Mouse (Mus musculus) heart, embryonic 14.5 days (tissue): ENCODE results near the gene Zfr. TPM values are rescaled to one million over a fixed set of nuclear protein-coding genes. Genes with fewer than 3 reads are reported as not detected.
A peak's percentile ranks its signal among the peaks of the same experiment; 100 is the strongest.

ENCODE experiments used
- ATAC-seq: fragments of 200-750 bp; cut with Nextera tagmentation; 2 replicates; pipeline ENCODE4 v1.8.0; 2017; ENCODE audit warnings: low read depth, moderate TSS enrichment; ENCODE audit not compliant: insufficient number of reproducible peaks, insufficient read depth, low FRiP score
- H3K27ac ChIP-seq, 2 experiments: fragments of 200-500 bp in 1 of 2; fragments of 300-500 bp in 1 of 2; sonication (generic) in 1 of 2; replicated peaks in 1 of 2; 2 replicates each; pipeline ENCODE4 v1.5.1; 2012 to 2014; ENCODE audit warnings: low read depth in 2 of 2, low read length in 2 of 2, control low read depth in 1 of 2, mild to moderate bottlenecking in 1 of 2, mixed read lengths in 1 of 2; ENCODE audit not compliant: control insufficient read depth in 1 of 2, insufficient read depth in 1 of 2
- H3K27me3 ChIP-seq: fragments of 300-500 bp; sonication (generic); 2 replicates; pipeline ENCODE4 v1.6.1; 2014; ENCODE audit warnings: mild to moderate bottlenecking, low read length, control low read depth; ENCODE audit not compliant: control insufficient read depth, insufficient read depth
- H3K36me3 ChIP-seq: fragments of 300-500 bp; sonication (generic); 2 replicates; pipeline ENCODE4 v1.6.1; 2014; ENCODE audit warnings: mild to moderate bottlenecking, control low read depth, low read length, mixed read lengths; ENCODE audit not compliant: control insufficient read depth, insufficient read depth
- H3K4me1 ChIP-seq, 2 experiments: fragments of 200-500 bp in 1 of 2; fragments of 300-500 bp in 1 of 2; sonication (generic) in 1 of 2; 2 replicates each; pipeline ENCODE4 v1.6.1; 2012 to 2014; ENCODE audit warnings: low read length in 2 of 2, control low read depth in 1 of 2, mixed read lengths in 1 of 2; ENCODE audit not compliant: control insufficient read depth in 2 of 2, insufficient read depth in 2 of 2
- H3K4me2 ChIP-seq: fragments of 300-500 bp; sonication (generic); 2 replicates; pipeline ENCODE4 v1.6.1; 2014; ENCODE audit warnings: mild to moderate bottlenecking, low read length
- H3K4me3 ChIP-seq, 2 experiments: fragments of 200-500 bp in 1 of 2; fragments of 300-500 bp in 1 of 2; sonication (generic) in 1 of 2; 2 replicates each; pipeline ENCODE4 v1.5.1; 2012 to 2014; ENCODE audit warnings: low read length in 2 of 2, mild to moderate bottlenecking in 2 of 2, control low read depth in 1 of 2, low read depth in 1 of 2, moderate library complexity in 1 of 2; ENCODE audit not compliant: control insufficient read depth in 1 of 2, insufficient read depth in 1 of 2
- H3K9ac ChIP-seq: fragments of 300-500 bp; sonication (generic); 2 replicates; pipeline ENCODE4 v1.6.1; 2014; ENCODE audit warnings: mild to moderate bottlenecking, low read length
- H3K9me3 ChIP-seq: fragments of 300-500 bp; sonication (generic); 2 replicates; pipeline ENCODE4 v1.6.1; 2016; ENCODE audit warnings: low read length, control low read depth; ENCODE audit not compliant: control insufficient read depth
- WGBS: fragments of 180-500 bp; shearing (Covaris S2); extraction: QIAGEN DNeasy Blood & Tissue Kit; methylation state at CpG from one replicate; pipeline ENCODE4 v1.1.7; 2014; 5-methylcytosine and 5-hydroxymethylcytosine counted together
- polyA plus RNA-seq: library from polyadenylated mRNA; unstranded; fragments of >200 nt; fragmentation: Nextera tagmentation; extraction: Ambion mirVana; gene quantifications from 2 replicates; pipeline ENCODE4 v1.2.1, GENCODE M21; 2014

Gene Zfr
- polyA plus RNA-seq = 136 and 142 TPM in 2 replicates

DNA sequence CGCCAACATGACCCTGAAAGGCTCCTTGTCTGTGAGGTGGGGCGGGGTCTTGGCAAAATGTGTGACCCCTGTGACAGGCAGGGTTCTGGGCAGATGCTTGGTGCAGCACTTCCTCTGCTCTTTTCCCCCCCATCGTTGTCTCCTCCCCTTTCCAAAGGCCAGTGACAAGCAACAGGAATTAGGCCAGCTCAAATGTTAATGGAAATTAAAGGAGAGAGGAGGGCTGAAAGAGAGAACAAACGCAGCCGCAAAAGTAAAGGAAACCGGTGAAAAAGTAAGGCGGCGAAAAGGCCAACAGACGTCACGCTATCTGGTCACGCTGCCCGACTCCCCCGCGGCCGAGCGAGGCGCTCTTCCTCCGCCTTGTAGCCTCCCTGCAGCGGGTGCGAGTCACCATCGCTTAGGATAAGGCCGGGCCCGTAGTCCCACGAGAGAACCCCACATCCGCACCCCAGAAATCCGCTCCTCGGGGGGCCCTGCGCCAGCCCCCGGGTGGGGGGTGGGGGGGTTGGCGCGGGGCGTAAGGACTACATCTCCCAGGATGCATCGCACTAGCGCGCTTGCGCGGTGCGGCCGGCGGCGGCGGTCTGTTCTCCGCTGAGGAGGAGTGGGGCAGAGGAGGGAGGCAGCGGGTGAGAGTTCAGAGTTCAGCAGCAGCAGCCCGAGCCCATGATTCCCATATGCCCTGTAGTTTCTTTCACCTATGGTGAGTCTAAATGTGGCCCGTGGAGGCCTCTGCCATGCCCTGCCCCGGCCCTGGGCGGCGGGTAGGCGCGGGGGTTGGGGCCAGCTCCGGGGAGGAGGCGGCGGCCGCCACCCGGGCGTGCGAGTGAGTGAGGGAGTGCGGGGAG is at the start of gene Zfr:
Zfr (plus strand) TSS at position 590 of the 851 bp plus-strand sequence.
- Histone ChIP-seq H3K36me3 (peaks cover 16% of the 10 kb centered on the region), H3K9me3 (no peaks in the 10 kb centered on the region), H3K27ac (peak within 1 kb of the TSS; percentile 95 to 98), H3K9ac (peak within 1 kb of the TSS; percentile 100), H3K4me3 (peak within 1 kb of the TSS; percentile 99 to 100), H3K4me2 (peak within 1 kb of the TSS; percentile 90), H3K27me3 (no peaks in the 10 kb centered on the region), H3K4me1 (peaks cover 10 to 24% of the 10 kb centered on the region in 2 experiments)
- ATAC-seq = peak; percentile 89
- WGBS = under 1% methylated on average over 54 of the region's 59 CpGs

DNA sequence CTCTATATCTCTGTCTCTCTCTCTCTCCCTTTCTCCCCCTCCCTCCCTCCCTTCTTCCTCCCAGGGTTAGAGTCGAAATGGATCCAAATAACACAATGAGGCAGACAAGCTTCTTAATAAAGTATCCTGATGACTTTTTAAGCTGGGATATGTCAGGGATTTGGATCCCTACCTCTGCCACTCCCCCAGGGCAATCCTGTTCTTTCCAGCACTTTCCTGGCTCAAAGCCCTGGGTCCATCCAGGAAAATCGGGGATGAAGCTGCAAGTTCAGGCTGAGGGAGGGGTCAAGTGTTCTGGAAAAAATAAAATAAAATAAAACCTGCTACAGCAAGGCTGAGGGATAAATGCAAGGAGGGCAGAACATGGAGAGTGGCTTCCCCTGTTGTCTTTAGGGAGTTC is 49.7 kb upstream of the Zfr start:
- WGBS = 39% methylated on average over 2 of the region's 2 CpGs
- no peak overlapping the region for H3K4me2 ChIP-seq

DNA sequence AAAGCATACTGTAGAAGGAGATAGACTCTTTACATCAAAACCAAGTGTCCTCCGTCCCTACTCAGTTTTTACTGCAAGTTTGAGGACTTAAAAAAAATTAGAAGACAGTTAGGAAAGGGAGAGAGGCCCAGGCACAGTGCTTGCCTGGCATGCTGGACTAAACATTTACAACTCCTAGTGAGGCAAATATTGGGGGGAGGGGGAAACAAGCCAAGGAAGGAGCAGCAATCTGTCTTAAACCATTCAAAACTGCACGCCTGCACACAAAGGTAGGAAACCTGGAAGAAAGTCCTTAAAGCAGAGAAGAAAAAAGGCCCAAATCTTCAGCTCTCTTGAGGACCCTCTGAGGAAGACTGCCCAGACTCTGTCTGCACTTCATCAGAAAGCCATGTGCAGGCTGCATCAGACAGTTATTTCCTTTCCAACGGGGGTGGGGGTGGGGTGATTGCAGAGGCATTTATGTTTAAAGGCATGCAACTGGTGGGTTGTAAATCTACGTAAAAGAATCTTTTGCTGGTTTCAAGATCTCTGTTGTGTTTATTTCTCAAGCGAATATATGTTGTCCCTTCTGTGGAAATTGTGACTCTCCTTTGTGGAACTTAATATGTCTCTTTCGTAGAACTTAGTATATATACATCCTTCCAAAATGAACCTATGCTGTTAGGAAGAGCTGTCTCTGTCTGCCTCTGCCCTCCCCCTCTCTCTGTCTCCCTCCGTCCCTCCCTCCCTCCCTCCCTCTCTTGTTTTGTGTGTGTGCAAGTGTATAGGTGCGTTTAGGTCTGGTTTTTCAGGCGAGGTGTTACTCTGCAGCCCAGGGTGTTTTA is 49.0 kb upstream of the Zfr start:
- Histone ChIP-seq H3K4me3 (no peak overlapping the region), H3K4me2 (no peak overlapping the region), H3K9me3 (0 out of 2 replicates have a peak, but pooled peaks cover 2% of the 10 kb centered on the region), H3K9ac (no peak overlapping the region), H3K27me3 (no peaks in the 10 kb centered on the region), H3K36me3 (no peaks in the 10 kb centered on the region), H3K4me1 (peaks cover 13 to 31% of the 10 kb centered on the region in 2 experiments), H3K27ac (peak overlapping the region; percentile 55 to 81)
- 43% methylated on average over 9 of the region's 9 CpGs for WGBS
- ATAC-seq = peak; percentile 62; the same call in 1 of the 2 replicates

More for the DNA sequence above, 49.7 kb upstream of the Zfr start:
- ATAC-seq = no peak; the same call in 1 of the 2 replicates
- no peaks in the 10 kb centered on the region for H3K27me3 ChIP-seq
- no peak overlapping the region for H3K9ac ChIP-seq
- H3K36me3 ChIP-seq = no peaks in the 10 kb centered on the region
- peaks cover 13 to 31% of the 10 kb centered on the region in 2 experiments for H3K4me1 ChIP-seq
- peak overlapping the region; percentile 55 to 81 for H3K27ac ChIP-seq
- H3K9me3 ChIP-seq = 0 out of 2 replicates have a peak, but pooled peaks cover 2% of the 10 kb centered on the region
- H3K4me3 ChIP-seq = no peak overlapping the region

DNA sequence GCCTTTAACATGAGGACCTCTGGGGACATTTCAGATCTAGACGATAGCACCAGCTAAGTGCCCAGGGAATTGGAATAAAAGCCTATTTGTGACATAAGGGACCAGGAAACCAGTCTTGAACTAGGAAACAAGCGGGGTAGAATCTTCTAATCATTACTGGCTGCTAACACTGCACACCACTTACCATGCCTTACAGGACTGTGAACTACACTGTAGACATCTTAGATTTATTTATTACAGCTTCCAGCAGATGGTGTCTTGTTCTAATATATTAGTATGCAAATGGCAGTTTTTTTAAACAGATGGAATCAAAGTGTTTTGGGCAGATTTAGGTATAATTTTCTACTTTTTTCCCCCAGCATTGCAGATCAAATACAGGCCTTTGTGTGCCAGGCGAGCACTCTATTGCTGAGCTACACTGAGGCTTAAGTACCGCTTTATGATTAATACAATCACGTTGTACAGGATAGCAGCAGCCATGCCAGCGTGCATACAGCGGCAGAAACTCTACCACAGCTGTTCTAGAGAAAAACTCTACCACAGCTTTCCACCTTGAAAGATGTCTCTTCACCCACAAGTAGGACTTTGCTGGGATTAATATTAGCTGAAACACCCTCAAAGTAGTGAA is 44.8 kb upstream of the Zfr start:
- Histone ChIP-seq H3K4me2 (no peak overlapping the region), H3K27me3 (no peaks in the 10 kb centered on the region), H3K27ac (no peak overlapping the region), H3K4me3 (no peak overlapping the region), H3K9ac (no peak overlapping the region), H3K4me1 (peaks cover 6 to 11% of the 10 kb centered on the region in 2 experiments), H3K36me3 (no peaks in the 10 kb centered on the region), H3K9me3 (0 out of 2 replicates have a peak, but pooled peaks cover 2% of the 10 kb centered on the region)
- ATAC-seq = no peak
- 83% methylated on average over 7 of the region's 7 CpGs for WGBS

DNA sequence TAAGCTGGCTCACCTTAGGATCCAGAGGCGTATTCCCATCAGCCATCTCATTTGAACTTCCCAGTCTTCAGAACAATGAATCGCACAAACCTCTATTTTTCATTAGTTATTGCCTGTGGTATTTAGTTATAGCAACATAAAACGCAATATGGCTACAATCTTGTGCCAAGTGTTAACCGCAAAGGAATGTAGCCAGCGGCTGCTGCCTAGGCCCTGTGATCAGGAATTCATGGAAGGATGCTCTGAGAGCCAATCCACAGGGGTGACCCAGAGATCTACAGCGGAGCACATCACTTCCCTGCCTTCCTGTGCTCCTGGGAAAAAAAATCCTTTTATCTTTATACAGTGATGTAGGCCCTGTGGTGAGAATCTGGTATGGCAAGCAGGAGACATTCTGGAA is 43.2 kb upstream of the Zfr start:
- Histone ChIP-seq H3K27ac (no peak overlapping the region), H3K4me3 (no peak overlapping the region), H3K4me1 (no peaks in the 10 kb centered on the region), H3K27me3 (no peaks in the 10 kb centered on the region), H3K9ac (no peak overlapping the region), H3K9me3 (0 out of 2 replicates have a peak, but pooled peaks cover 2% of the 10 kb centered on the region), H3K4me2 (no peak overlapping the region), H3K36me3 (no peaks in the 10 kb centered on the region)
- 85% methylated on average over 6 of the region's 6 CpGs for WGBS
- no peak for ATAC-seq

DNA sequence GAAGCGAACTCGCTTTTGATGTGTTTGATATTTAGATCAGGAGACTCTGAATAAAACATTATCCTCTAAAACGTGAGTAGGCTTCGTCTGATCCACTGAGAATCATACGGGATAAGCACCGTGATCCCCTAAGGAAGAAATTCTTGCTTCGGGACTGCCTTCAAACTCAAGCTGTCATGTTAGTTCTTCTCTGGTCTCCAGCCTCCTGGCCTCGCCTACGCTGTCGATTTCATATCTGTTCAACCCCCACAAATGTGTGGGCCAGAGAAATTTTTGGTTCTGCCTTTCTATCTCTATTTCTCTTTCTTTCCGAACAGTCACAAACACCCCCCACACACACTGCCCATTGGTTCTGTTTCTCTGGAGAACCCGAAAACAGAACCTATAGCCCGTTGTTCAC is 35.3 kb upstream of the Zfr start:
- H3K4me1 ChIP-seq = peaks cover 4 to 8% of the 10 kb centered on the region in 2 experiments; a peak in 1 of 4 replicates
- 86% methylated on average over 13 of the region's 13 CpGs for WGBS
- no peaks in the 10 kb centered on the region for H3K9me3 ChIP-seq
- no peaks in the 10 kb centered on the region for H3K27me3 ChIP-seq
- H3K27ac ChIP-seq = no peak overlapping the region
- no peaks in the 10 kb centered on the region for H3K36me3 ChIP-seq
- no peak overlapping the region for H3K9ac ChIP-seq
- H3K4me3 ChIP-seq = no peak overlapping the region
- ATAC-seq = no peak
- no peak overlapping the region for H3K4me2 ChIP-seq

DNA sequence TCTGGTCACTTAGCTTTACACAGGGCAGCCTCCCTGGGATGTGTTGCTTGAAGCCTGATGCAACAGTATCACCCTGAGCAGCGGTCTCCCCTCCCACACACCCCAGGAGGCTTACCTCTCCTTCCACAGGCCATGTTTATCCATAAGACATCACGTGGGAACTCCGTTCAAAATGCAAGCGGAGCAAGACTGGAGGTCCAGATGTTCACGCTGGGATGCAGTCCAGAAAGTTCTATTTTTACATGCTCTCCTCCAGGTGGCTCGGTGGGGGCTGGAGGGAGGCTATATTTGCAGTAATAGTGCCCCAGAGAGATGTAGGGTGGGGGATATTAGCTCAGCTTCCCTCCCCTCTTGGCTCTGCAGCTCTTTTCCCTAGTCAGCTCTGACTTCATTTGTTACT is 33.5 kb upstream of the Zfr start:
- H3K27ac ChIP-seq = no peak overlapping the region
- peak; percentile 64 for ATAC-seq

More for the DNA sequence above, 33.5 kb upstream of the Zfr start:
- no peak overlapping the region for H3K4me2 ChIP-seq
- no peaks in the 10 kb centered on the region for H3K9me3 ChIP-seq
- no peak overlapping the region for H3K9ac ChIP-seq
- H3K4me1 ChIP-seq = peaks cover 4 to 8% of the 10 kb centered on the region in 2 experiments; a peak in 1 of 4 replicates
- H3K36me3 ChIP-seq = no peaks in the 10 kb centered on the region
- no peaks in the 10 kb centered on the region for H3K27me3 ChIP-seq
- no peak overlapping the region for H3K4me3 ChIP-seq
- WGBS = 44% methylated on average over 6 of the region's 6 CpGs
